Mouse (Mus musculus) MEL (cell line): ENCODE results near the gene Ranbp2. TPM values are rescaled to one million over a fixed set of nuclear protein-coding genes. Genes with fewer than 3 reads are reported as not detected.

Source experiments
- DNase-seq: peaks from one replicate; pipeline ENCODE4 v3.0.0; 2011; ENCODE audit warnings: low read depth, low spot score
- H3K27ac ChIP-seq: 2 replicates; pipeline ENCODE4 v1.5.1; 2012; ENCODE audit warnings: low read depth, mild to moderate bottlenecking, control low read depth, low read length, moderate library complexity; ENCODE audit not compliant: control insufficient read depth
- H3K27me3 ChIP-seq, 2 experiments: fragments of 150-350 bp in 1 of 2; sonication (generic) in 1 of 2; 2 replicates each; pipeline ENCODE4 v1.6.1; 2012; ENCODE audit warnings: low read length in 2 of 2, mild to moderate bottlenecking in 2 of 2, improper control_type of control experiment in 1 of 2, moderate library complexity in 1 of 2; ENCODE audit not compliant: insufficient read depth in 2 of 2, control insufficient read depth in 1 of 2
- H3K36me3 ChIP-seq, 2 experiments: 2 replicates each; pipeline ENCODE4 v1.6.1; 2012 to 2014; ENCODE audit warnings: low read length in 2 of 2, improper control_type of control experiment in 1 of 2, inconsistent platforms in 1 of 2, mild to moderate bottlenecking in 1 of 2; ENCODE audit not compliant: insufficient read depth in 2 of 2, control insufficient read depth in 1 of 2
- H3K4me1 ChIP-seq, 2 experiments: fragments of 150-350 bp in 1 of 2; sonication (generic) in 1 of 2; 2 replicates each; pipeline ENCODE4 v1.6.1; 2012; ENCODE audit warnings: low read length in 2 of 2, improper control_type of control experiment in 1 of 2, mild to moderate bottlenecking in 1 of 2; ENCODE audit not compliant: insufficient read depth in 2 of 2, control insufficient read depth in 1 of 2
- H3K4me3 ChIP-seq, 2 experiments: fragments of 150-350 bp in 1 of 2; sonication (generic) in 1 of 2; 2 replicates each; pipeline ENCODE4 v1.5.1; 2012; ENCODE audit warnings: low read depth in 2 of 2, low read length in 2 of 2, mild to moderate bottlenecking in 2 of 2, moderate library complexity in 2 of 2, control low read depth in 1 of 2, improper control_type of control experiment in 1 of 2; ENCODE audit not compliant: control insufficient read depth in 1 of 2, insufficient read depth in 1 of 2
- H3K79me2 ChIP-seq: 2 replicates; pipeline ENCODE4 v1.6.1; 2012; ENCODE audit warnings: mild to moderate bottlenecking, low read length, moderate library complexity; ENCODE audit not compliant: control insufficient read depth, poor library complexity, insufficient read depth
- H3K9ac ChIP-seq: 2 replicates; pipeline ENCODE4 v1.6.1; 2012; ENCODE audit warnings: low read depth, mild to moderate bottlenecking, control low read depth, low read length, moderate library complexity; ENCODE audit not compliant: control insufficient read depth, poor library complexity, severe bottlenecking
- H3K9me3 ChIP-seq: fragments of 150-350 bp; sonication (generic); replicated peaks from 2 replicates; pipeline ENCODE4 v1.6.1; 2012; ENCODE audit warnings: mild to moderate bottlenecking, low read length, improper control_type of control experiment, moderate library complexity; ENCODE audit not compliant: insufficient read depth
- BHLHE40 ChIP-seq: IDR thresholded peaks from 2 replicates; pipeline ENCODE4 v1.6.1; 2012; ENCODE audit warnings: low read depth, mild to moderate bottlenecking, inconsistent platforms, low read length, improper control_type of control experiment, borderline replicate concordance
- CHD1 ChIP-seq: IDR thresholded peaks from 2 replicates; pipeline ENCODE4 v1.6.1; 2012; ENCODE audit warnings: low read depth, mild to moderate bottlenecking, inconsistent platforms, low read length, improper control_type of control experiment
- CTCF ChIP-seq, 3 experiments: IDR thresholded peaks in 2 of 3; conservative IDR thresholded peaks in 1 of 3; 2 replicates each; pipeline ENCODE4 v1.5.1; 2011 to 2012; ENCODE audit warnings: low read length in 3 of 3, low read depth in 2 of 3, mild to moderate bottlenecking in 2 of 3, improper control_type of control experiment in 1 of 3, inconsistent platforms in 1 of 3, mixed read lengths in 1 of 3, moderate library complexity in 1 of 3; ENCODE audit not compliant: control insufficient read depth in 1 of 3, insufficient read depth in 1 of 3, poor library complexity in 1 of 3, severe bottlenecking in 1 of 3
- E2F4 ChIP-seq: IDR thresholded peaks from 2 replicates; pipeline ENCODE4 v1.6.1; 2011; ENCODE audit warnings: low read depth, low read length, improper control_type of control experiment, borderline replicate concordance
- EP300 ChIP-seq, 2 experiments: IDR thresholded peaks; 2 replicates each; pipeline ENCODE4 v1.6.1; 2011; ENCODE audit warnings: improper control_type of control experiment in 2 of 2, low read length in 2 of 2, low read depth in 1 of 2, mild to moderate bottlenecking in 1 of 2
- ETS1 ChIP-seq: IDR thresholded peaks from 2 replicates; pipeline ENCODE4 v1.6.1; 2012; ENCODE audit warnings: low read depth, mild to moderate bottlenecking, inconsistent platforms, low read length, improper control_type of control experiment, moderate library complexity
- GABPA ChIP-seq: IDR thresholded peaks from 2 replicates; pipeline ENCODE4 v1.6.1; 2012; ENCODE audit warnings: low read depth, mild to moderate bottlenecking, inconsistent platforms, low read length, improper control_type of control experiment, moderate library complexity
- HCFC1 ChIP-seq: IDR thresholded peaks from 2 replicates; pipeline ENCODE4 v1.6.1; 2012; ENCODE audit warnings: low read depth, mild to moderate bottlenecking, inconsistent platforms, low read length, improper control_type of control experiment, moderate library complexity
- MYB ChIP-seq: IDR thresholded peaks from 2 replicates; pipeline ENCODE4 v1.6.1; 2011; ENCODE audit warnings: mild to moderate bottlenecking, low read depth, low read length, improper control_type of control experiment
- MYC ChIP-seq: IDR thresholded peaks from 2 replicates; pipeline ENCODE4 v1.6.1; 2011; ENCODE audit warnings: low read depth, mild to moderate bottlenecking, low read length, improper control_type of control experiment, moderate library complexity
- POLR2AphosphoS2 ChIP-seq: IDR thresholded peaks from 2 replicates; pipeline ENCODE4 v1.6.1; 2011; ENCODE audit warnings: low read length, improper control_type of control experiment
- SMC3 ChIP-seq: IDR thresholded peaks from 2 replicates; pipeline ENCODE4 v1.6.1; 2011; ENCODE audit warnings: low read depth, low read length, improper control_type of control experiment
- TAL1 ChIP-seq: IDR thresholded peaks from 2 replicates; pipeline ENCODE4 v1.6.1; 2012; ENCODE audit warnings: mild to moderate bottlenecking, inconsistent platforms, low read length, moderate library complexity, mixed read lengths
- TCF12 ChIP-seq: IDR thresholded peaks from 2 replicates; pipeline ENCODE4 v1.6.1; 2014; ENCODE audit warnings: low read depth, mild to moderate bottlenecking, inconsistent platforms, low read length, improper control_type of control experiment, moderate library complexity
- UBTF ChIP-seq: IDR thresholded peaks from 2 replicates; pipeline ENCODE4 v1.6.1; 2012; ENCODE audit warnings: low read depth, mild to moderate bottlenecking, inconsistent platforms, low read length, improper control_type of control experiment, moderate library complexity, borderline replicate concordance; ENCODE audit not compliant: insufficient read depth
- USF1 ChIP-seq: IDR thresholded peaks from 2 replicates; pipeline ENCODE4 v1.6.1; 2014; ENCODE audit warnings: low read depth, mild to moderate bottlenecking, inconsistent platforms, low read length, improper control_type of control experiment, moderate library complexity
- USF2 ChIP-seq, 2 experiments: IDR thresholded peaks; 2 replicates each; pipeline ENCODE4 v1.6.1; 2011 to 2012; ENCODE audit warnings: improper control_type of control experiment in 2 of 2, low read length in 2 of 2, borderline replicate concordance in 1 of 2, inconsistent platforms in 1 of 2, low read depth in 1 of 2, mild to moderate bottlenecking in 1 of 2; ENCODE audit not compliant: insufficient read depth in 1 of 2
- ZC3H11A ChIP-seq: IDR thresholded peaks from 2 replicates; pipeline ENCODE4 v1.6.1; 2012; ENCODE audit warnings: low read depth, mild to moderate bottlenecking, inconsistent platforms, low read length, improper control_type of control experiment
- polyA plus RNA-seq, 2 experiments: library from polyadenylated mRNA; stranded (reverse) in 1 of 2; unstranded in 1 of 2; fragments of >175 nt in 1 of 2; fragments of >200 nt in 1 of 2; gene quantifications; 2 replicates each; pipeline versions ENCODE4 v1.2.1 to v1.2.4; 2012; ENCODE audit warnings: low replicate concordance in 2 of 2, low read depth in 1 of 2; ENCODE audit not compliant: insufficient read length in 2 of 2, insufficient read depth in 1 of 2, missing spikeins in 1 of 2
- total RNA-seq: library from RNA; depleted of rRNA; stranded (reverse); fragments of 300-350 nt; gene quantifications from 2 replicates; pipeline ENCODE4 v1.2.3, GENCODE M21; 2012

The Ranbp2 gene
- total and polyA plus RNA-seq, 3 experiments = 52.3 to 114 (median 73.5) TPM

- no peaks in the 10 kb centered on the region for H3K79me2 ChIP-seq
- no peaks in the 10 kb centered on the region for H3K4me1 ChIP-seq
- no peak overlapping the region for H3K4me3 ChIP-seq
- H3K27me3 ChIP-seq = no peaks in the 10 kb centered on the region
- H3K9me3 ChIP-seq = no peaks in the 10 kb centered on the region
- TF ChIP-seq CHD1 = no peak
- TF ChIP-seq GABPA = no peak
- TF ChIP-seq MYB = no peak
- no peak for TF ChIP-seq BHLHE40
- TF ChIP-seq UBTF = no peak
- TF ChIP-seq POLR2AphosphoS2 = no peak
- no peak for TF ChIP-seq CTCF (IDR thresholded peaks at IDR 0.05 in 2 of 3, conservative IDR thresholded peaks at IDR 0.05 in 1 of 3; ENCODE audit: control insufficient read depth in 1 of 3, insufficient read depth in 1 of 3, low read depth in 2 of 3, low read length in 3 of 3, poor library complexity in 1 of 3, severe bottlenecking in 1 of 3)
- TF ChIP-seq USF2 (IDR thresholded peaks at IDR 0.05; ENCODE audit: borderline replicate concordance in 1 of 2, insufficient read depth in 1 of 2, low read depth in 1 of 2, low read length in 2 of 2) = no peak
- no peak for TF ChIP-seq ZC3H11A
- TF ChIP-seq TAL1 = no peak
- TF ChIP-seq E2F4 = no peak
- TF ChIP-seq USF1 = no peak
- no peak for TF ChIP-seq SMC3
- TF ChIP-seq HCFC1 = no peak
- TF ChIP-seq ETS1 = no peak
- no peak for TF ChIP-seq MYC
- no peak for DNase-seq
- no peak overlapping the region for H3K27ac ChIP-seq
- H3K9ac ChIP-seq = no peak overlapping the region
- peaks cover 0 to 15% of the 10 kb centered on the region in 2 experiments; a peak in 2 of 4 replicates for H3K36me3 ChIP-seq
Measured at GRCm38 (mm10) chr10:58418290-58418971, 28.3 kb upstream of the Ranbp2 start.

GRCm38 (mm10) chr10:58427930-58428329 is 18.8 kb upstream of the Ranbp2 start:
- Histone ChIP-seq H3K27ac (no peak overlapping the region), H3K9ac (no peak overlapping the region), H3K4me3 (no peak overlapping the region), H3K9me3 (no peaks in the 10 kb centered on the region), H3K4me1 (no peaks in the 10 kb centered on the region)
- TF ChIP-seq EP300 (IDR thresholded peaks at IDR 0.05; ENCODE audit: low read depth in 1 of 2, low read length in 2 of 2) = no peak
- no peak for TF ChIP-seq TAL1
- no peak for TF ChIP-seq TCF12
- TF ChIP-seq, all 39 proteins: peak for 0
- no peak for DNase-seq
- no peaks in the 10 kb centered on the region for H3K27me3 ChIP-seq
- H3K79me2 ChIP-seq = no peaks in the 10 kb centered on the region
- peaks cover 0 to 4% of the 10 kb centered on the region in 2 experiments; a peak in 1 of 4 replicates for H3K36me3 ChIP-seq
